Mouse (Mus musculus) adrenal gland, postnatal 25 days (tissue): ENCODE measurements around the gene Gm11168. TPM values are rescaled to one million over a fixed set of nuclear protein-coding genes. Genes with fewer than 3 reads are reported as not detected.
"Not testable (repeated sequence)": the region's sequence is repeated elsewhere in the genome, so short reads cannot be mapped to it uniquely, and the experiment has no call there.

Experiments used
- DNase-seq: peaks from one replicate; pipeline ENCODE4 v3.0.0; 2021; ENCODE audit warnings: mixed read lengths
- microRNA-seq, 2 experiments: library from miRNA; unstranded; fragments of <30 nt; microRNA quantifications; one replicate each; pipeline ENCODE4 v1.2.0; 2021
- total RNA-seq: library from RNA; stranded (reverse); gene quantifications from 2 replicates; pipeline ENCODE4 v1.2.3, GENCODE M21; 2021

The Gm11168 gene
- total RNA-seq, 1 experiment from 2014 or later = not detected

DNA sequence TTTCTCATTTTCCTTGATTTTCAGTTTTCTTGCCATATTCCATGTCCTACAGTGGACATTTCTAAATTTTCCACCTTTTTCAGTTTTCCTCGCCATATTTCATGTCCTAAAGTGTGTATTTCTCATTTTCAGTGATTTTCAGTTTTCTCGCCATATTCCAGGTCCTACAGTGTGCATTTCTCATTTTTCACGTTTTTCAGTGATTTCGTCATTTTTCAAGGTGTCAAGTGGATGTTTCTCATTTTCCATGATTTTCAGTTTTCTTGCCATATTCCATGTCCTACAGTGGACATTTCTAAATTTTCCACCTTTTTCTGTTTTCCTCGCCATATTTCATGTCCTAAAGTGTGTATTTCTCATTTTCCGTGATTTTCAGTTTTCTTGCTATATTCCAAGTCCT lies 22.5 kb downstream of the Gm11168 start:
- peak; percentile 38 for DNase-seq

DNA sequence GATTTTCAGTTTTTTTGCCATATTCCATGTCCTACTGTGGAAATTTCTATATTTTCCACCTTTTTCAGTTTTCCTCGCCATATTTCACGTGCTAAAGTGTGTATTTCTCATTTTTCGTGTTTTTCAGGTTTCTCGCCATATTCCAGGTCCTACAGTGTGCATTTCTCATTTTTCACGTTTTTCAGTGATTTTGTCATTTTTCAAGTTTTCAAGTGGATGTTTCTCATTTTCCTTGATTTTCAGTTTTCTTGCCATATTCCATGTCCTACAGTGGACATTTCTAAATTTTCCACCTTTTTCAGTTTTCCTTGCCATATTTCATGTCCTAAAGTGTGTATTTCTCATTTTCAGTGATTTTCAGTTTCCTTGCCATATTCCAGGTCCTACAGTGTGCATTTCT lies 23.0 kb downstream of the Gm11168 start:
- not testable (repeated sequence) for DNase-seq

DNA sequence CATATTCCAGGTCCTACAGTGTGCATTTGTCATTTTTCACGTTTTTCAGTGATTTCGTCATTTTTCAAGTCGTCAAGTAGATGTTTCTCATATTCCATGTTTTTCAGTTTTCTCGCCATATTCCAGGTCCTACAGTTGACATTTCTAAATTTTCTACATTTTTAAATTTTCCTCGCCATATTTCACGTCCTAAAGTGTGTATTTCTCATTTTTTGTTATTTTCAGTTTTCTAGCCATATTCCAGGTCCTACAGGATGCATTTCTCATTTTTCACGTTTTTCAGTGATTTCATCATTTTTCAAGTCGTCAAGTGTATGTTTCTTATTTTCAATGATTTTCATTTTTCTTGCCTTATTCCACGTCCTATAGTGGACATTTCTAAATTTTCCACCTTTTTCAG lies 23.6 kb downstream of the Gm11168 start:
- DNase-seq = not testable (repeated sequence)

DNA sequence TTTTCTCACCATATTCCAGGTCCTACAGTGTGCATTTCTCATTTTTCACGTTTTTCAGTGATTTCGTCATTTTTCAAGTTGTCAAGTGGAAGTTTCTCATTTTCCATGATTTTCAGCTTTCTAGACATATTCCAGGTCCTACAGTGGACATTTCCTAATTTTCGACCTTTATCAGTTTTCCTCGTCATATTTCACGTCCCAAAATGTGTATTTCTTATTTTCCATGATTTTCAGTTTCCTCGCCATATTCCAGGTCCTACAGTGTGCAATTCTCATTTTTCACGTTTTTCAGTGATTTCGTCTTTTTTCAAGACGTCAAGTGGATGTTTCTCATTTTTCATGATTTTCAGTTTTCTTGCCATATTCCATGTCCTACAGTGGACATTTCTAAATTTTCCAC lies 24.1 kb downstream of the Gm11168 start:
- DNase-seq = not testable (repeated sequence)

DNA sequence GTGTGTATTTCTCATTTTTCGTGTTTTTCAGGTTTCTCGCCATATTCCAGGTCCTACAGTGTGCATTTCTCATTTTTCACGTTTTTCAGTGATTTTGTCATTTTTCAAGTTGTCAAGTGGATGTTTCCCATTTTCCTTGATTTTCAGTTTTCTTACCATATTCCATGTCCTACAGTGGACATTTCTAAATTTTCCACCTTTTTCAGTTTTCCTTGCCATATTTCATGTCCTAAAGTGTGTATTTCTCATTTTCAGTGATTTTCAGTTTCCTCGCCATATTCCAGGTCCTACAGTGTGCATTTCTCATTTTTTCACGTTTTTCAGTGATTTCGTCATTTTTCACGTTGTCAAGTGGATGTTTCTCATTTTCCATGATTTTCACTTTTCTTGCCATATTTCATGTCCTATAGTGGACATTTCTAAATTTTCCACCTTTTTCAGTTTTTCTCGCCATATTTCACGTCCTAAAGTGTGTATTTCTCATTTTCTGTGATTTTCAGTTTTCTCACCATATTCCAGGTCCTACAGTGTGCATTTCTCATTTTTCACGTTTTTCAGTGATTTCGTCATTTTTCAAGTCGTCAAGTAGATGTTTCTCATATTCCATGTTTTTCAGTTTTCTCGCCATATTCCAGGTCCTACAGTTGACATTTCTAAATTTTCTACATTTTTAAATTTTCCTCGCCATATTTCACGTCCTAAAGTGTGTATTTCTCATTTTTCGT lies 26.3 kb downstream of the Gm11168 start:
- DNase-seq = not testable (repeated sequence)

DNA sequence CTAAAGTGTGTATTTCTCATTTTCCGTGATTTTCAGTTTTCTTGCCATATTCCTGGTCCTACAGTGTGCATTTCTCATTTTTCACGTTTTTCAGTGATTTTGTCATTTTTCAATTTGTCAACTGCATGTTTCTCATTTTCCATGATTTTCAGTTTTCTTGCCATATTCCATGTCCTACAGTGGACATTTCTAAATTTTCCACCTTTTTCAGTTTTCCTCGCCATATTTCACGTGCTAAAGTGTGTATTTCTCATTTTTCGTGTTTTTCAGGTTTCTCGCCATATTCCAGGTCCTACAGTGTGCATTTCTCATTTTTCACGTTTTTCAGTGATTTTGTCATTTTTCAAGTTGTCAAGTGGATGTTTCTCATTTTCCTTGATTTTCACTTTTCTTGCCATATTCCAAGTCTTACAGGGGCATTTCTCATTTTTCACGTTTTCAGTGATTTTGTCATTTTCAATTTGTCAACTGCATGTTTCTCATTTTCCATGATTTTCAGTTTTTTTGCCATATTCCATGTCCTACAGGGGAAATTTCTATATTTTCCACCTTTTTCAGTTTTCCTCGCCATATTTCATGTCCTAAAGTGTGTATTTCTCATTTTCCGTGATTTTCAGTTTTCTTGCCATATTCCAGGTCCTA lies 27.7 kb downstream of the Gm11168 start:
- not testable (repeated sequence) for DNase-seq

DNA sequence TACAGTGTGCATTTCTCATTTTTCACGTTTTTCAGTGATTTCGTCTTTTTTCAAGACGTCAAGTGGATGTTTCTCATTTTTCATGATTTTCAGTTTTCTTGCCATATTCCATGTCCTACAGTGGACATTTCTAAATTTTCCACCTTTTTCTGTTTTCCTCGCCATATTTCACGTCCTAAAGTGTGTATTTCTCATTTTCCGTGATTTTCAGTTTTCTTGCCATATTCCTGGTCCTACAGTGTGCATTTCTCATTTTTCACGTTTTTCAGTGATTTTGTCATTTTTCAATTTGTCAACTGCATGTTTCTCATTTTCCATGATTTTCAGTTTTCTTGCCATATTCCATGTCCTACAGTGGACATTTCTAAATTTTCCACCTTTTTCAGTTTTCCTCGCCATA lies 31.2 kb downstream of the Gm11168 start, which contains the start of gene Gm17535:
Gm17535 (plus strand) TSS at position 301 of the 400 bp plus-strand sequence.
- not testable (repeated sequence) for DNase-seq

DNA sequence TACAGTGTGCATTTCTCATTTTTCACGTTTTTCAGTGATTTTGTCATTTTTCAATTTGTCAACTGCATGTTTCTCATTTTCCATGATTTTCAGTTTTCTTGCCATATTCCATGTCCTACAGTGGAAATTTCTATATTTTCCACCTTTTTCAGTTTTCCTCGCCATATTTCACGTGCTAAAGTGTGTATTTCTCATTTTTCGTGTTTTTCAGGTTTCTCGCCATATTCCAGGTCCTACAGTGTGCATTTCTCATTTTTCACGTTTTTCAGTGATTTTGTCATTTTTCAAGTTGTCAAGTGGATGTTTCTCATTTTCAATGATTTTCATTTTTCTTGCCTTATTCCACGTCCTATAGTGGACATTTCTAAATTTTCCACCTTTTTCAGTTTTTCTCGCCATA lies 33.4 kb downstream of the Gm11168 start, which contains the start of gene Gm10715:
Gm10715 (plus strand) TSS at position 301 of the 400 bp plus-strand sequence.
- DNase-seq = not testable (repeated sequence)

DNA sequence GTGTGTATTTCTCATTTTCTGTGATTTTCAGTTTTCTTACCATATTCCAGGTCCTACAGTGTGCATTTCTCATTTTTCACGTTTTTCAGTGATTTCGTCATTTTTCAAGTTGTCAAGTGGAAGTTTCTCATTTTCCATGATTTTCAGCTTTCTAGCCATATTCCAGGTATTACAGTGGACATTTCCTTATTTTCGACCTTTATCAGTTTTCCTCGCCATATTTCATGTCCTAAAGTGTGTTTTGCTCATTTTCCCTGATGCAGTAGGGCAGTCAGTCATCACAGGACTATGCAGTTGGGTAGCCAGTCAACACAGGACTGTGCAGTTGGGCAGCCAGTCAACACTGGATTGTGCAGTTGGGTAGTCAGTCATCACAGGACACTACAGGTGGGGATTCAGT lies 35.0 kb downstream of the Gm11168 start:
- DNase-seq = not testable (repeated sequence)

Small RNA genes within 50 kb of the gene (microRNA-seq; reads per million reads assigned to microRNA genes)
- gene Mir101c = 0 reads per million in 2 experiments

Other genes with a start within 250 kb of the Gm11168 start
- gene Gm10722, start 2.4 kb upstream of the Gm11168 start, total RNA-seq = not detected in 2 replicates
- gene Gm10721, start 9.8 kb downstream of the Gm11168 start, total RNA-seq = 2.4 TPM in 1 of 2 replicates, not detected in the other
- gene Gm10720, start 12.3 kb downstream of the Gm11168 start, total RNA-seq = not detected in 2 replicates
- gene Gm10719, start 14.1 kb downstream of the Gm11168 start, total RNA-seq = 2.6 and 4.7 TPM in 2 replicates
- 3.6 and 4.1 TPM in 2 replicates for gene Gm10718, start 20.2 kb downstream of the Gm11168 start, total RNA-seq
- 2.2 TPM in 1 of 2 replicates, not detected in the other for gene Gm10717, start 22.1 kb downstream of the Gm11168 start, total RNA-seq
- not detected in 2 replicates for gene Gm17535, start 31.3 kb downstream of the Gm11168 start, total RNA-seq
- gene Gm10715, start 33.5 kb downstream of the Gm11168 start, total RNA-seq = not detected in 2 replicates